Mouse (Mus musculus) forebrain, embryonic 10.5 days (tissue): ENCODE results near the gene Slc25a5. TPM values are rescaled to one million over a fixed set of nuclear protein-coding genes. Genes with fewer than 3 reads are reported as not detected.

Experiments used
- DNase-seq: peaks from one replicate; pipeline ENCODE4 v3.0.0-alpha.2; 2017; ENCODE audit warnings: low spot score; ENCODE audit errors: extremely low spot score
- H3K27ac ChIP-seq: fragments of 300-500 bp; sonication (generic); 2 replicates; pipeline ENCODE4 v1.5.1; 2016; ENCODE audit warnings: mild to moderate bottlenecking
- H3K27me3 ChIP-seq: fragments of 300-500 bp; sonication (generic); 2 replicates; pipeline ENCODE4 v1.6.1; 2016; ENCODE audit warnings: mild to moderate bottlenecking; ENCODE audit not compliant: poor library complexity, severe bottlenecking
- H3K36me3 ChIP-seq: fragments of 300-500 bp; sonication (generic); replicated peaks from 2 replicates; pipeline ENCODE4 v1.6.1; 2016; ENCODE audit warnings: mild to moderate bottlenecking, moderate library complexity
- H3K4me1 ChIP-seq: fragments of 300-500 bp; sonication (generic); 2 replicates; pipeline ENCODE4 v1.6.1; 2016
- H3K4me3 ChIP-seq: fragments of 300-500 bp; sonication (generic); 2 replicates; pipeline ENCODE4 v1.5.1; 2016; ENCODE audit warnings: mild to moderate bottlenecking, moderate library complexity
- H3K9me3 ChIP-seq: fragments of 300-500 bp; sonication (generic); 2 replicates; pipeline ENCODE4 v1.6.1; 2016; ENCODE audit warnings: mild to moderate bottlenecking, moderate library complexity
- WGBS: fragments of 180-500 bp; shearing (Covaris S2); methylation state at CpG from one replicate; pipeline ENCODE4 v1.1.7; 2016; 5-methylcytosine and 5-hydroxymethylcytosine counted together
- polyA plus RNA-seq: library from polyadenylated mRNA; unstranded; fragments of >200 nt; fragmentation: Nextera tagmentation; extraction: Ambion mirVana; gene quantifications from 2 replicates; pipeline ENCODE4 v1.2.1, GENCODE M21; 2016

The Slc25a5 gene
- polyA plus RNA-seq, 1 experiment from 2014 or later: 867 TPM

DNA sequence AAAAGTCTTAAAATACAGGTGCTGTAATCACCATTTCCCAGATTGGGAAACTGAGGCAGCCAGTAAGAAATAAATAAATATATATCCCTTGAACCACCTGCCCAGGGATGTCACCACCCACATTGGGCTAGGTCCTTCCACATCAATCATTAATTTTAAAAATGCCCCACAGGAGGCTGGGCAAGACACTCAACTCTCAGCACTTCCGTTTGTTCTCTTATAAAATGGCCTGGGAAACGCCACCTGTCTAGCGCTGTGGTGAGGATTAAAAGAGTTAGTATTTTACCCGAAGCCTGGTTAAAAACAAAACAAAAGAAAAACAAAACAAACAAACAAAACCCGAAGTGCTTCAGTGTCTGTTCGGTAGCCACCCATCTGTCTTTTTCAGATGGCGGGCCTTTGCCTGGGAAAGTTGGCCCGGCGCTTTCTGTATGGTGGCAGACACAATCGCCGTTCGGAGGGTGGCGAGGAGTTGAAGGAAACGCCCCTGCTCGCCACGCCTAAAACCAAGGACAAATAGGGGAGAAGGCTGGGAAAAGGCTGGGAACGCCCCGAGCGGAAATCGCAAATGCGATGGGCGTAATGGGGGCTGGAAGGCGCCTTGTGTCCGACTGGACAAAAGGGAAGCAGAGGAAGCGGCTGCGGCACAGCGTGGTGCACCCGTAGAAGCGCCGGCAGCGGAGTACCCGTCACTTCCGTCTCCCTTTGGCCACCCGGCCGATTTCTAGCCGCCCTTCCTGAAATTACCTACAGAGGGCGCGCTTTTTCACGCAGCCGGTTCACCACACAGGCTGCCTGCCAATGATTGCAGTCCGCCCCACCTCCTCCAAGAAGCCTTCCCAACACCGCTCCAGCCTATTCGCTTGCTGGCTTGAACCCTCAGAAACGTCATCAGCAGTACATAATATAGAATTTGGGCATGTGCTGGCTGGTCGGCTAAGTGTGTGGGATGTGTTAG, 12.2 kb downstream of the Slc25a5 start:
- WGBS: 19% methylated on average over 45 of the region's 45 CpGs
- Histone ChIP-seq H3K9me3 (no peaks in the 10 kb centered on the region), H3K4me1 (peaks cover 16% of the 10 kb centered on the region), H3K27ac (peak overlapping the region; percentile 86), H3K4me3 (peak overlapping the region; percentile 43), H3K27me3 (no peaks in the 10 kb centered on the region), H3K36me3 (no peaks in the 10 kb centered on the region)
- peak; percentile 85 for DNase-seq

DNA sequence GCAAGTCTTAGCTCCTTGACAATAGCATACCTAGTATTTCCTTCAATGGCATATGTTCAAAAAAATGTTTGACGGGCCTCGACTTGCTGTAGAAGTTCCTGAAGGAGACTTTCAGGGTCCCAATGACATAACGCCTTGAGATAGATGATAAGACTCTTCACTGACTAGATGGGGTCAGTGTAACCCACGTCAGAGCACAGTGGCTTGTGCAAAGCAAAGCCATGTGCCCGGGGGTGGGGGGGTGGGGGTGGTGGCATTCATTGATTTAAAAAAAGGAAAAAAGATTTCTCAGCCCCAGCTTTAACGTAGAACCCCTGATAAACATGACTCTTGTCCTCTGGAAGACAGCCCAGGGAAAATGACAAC, 12.8 kb downstream of the Slc25a5 start:
- 80% methylated on average over 6 of the region's 6 CpGs for WGBS
- Histone ChIP-seq H3K36me3 (no peaks in the 10 kb centered on the region), H3K27ac (peak overlapping the region; percentile 86), H3K4me3 (peak overlapping the region; percentile 43), H3K27me3 (no peaks in the 10 kb centered on the region), H3K9me3 (no peaks in the 10 kb centered on the region), H3K4me1 (peaks cover 11% of the 10 kb centered on the region)
- no peak for DNase-seq

DNA sequence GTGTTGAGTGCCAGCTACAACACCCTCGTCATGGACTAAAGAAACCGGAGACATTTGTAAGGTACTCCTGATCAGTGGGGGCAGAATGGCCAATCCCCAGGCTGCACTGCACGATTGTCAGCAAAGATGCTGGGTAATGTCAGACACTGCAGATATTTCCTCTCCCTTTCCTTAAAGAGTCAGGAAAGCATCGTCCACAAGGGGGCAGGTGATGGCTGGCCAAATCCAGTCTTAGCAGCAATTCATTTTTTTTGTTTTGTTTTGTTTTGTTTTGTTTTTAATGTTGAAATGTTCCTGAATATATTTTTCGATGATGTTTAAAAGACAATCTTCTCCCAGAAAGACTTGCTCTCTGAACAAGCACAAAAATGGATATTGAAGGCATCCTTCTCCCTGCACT, 15.9 kb downstream of the Slc25a5 start:
- DNase-seq: no peak
- Histone ChIP-seq H3K36me3 (no peaks in the 10 kb centered on the region), H3K4me1 (peaks cover 17% of the 10 kb centered on the region), H3K9me3 (no peaks in the 10 kb centered on the region), H3K27me3 (no peaks in the 10 kb centered on the region), H3K27ac (no peak overlapping the region), H3K4me3 (no peak overlapping the region)
- 60% methylated on average over 5 of the region's 5 CpGs for WGBS

DNA sequence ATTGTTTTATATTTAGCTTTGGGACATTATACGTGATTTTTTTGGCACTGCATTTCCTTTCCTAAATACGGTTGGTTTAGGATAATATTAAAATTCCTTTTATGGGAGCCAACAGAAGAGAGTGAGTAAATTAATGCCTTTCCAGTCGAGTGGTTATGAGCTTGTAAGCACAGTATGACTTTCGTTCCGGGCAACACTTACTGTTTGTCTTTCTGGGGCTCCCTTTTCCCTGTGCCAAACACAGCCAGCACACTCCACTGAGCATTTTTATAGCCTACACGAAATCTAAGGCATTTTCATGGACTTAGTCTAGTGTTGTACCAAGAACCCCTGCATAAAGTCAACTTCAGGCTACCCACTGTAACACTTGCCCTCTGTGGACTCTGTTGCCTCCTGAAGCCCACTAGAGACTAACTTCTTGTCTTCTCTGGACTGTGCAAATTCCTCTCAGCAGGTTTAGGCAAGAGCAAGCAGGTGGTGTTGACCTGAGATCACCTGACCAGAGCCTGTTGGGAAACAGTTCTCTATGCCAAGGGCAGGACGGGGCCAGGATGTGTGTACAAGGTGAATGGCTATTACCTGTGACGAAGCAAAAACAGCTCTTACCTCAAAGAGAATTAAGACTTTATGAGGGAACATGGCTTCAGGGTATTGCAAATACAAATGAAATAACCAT, 18.8 kb downstream of the Slc25a5 start:
- H3K27me3 ChIP-seq: no peaks in the 10 kb centered on the region
- WGBS: 89% methylated on average over 8 of the region's 8 CpGs

DNA sequence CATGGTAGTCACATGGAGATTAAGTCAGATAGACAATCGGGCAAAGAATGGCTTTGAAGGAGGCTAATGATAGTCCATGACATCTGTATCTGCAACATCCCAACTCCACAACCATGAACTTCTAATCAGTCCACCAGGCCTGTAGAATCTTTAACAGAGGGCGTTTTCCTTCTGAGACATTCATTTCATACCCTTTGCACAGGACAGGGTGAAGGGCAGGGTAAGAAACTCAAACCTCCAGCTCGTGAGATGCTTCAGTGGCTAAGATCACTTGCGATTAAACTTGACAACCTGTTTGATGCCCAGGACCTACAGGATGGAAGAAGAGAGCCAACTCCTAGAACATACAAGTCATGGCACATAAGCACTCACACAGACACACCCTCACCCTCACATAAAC, 19.6 kb downstream of the Slc25a5 start:
- Histone ChIP-seq H3K27me3 (no peaks in the 10 kb centered on the region), H3K9me3 (no peaks in the 10 kb centered on the region), H3K4me1 (peaks cover 26% of the 10 kb centered on the region), H3K4me3 (no peak overlapping the region), H3K27ac (no peak overlapping the region), H3K36me3 (no peaks in the 10 kb centered on the region)
- WGBS: 82% methylated on average over 4 of the region's 4 CpGs
- no peak for DNase-seq

More for the DNA sequence above, 18.8 kb downstream of the Slc25a5 start:
- Histone ChIP-seq H3K27ac (no peak overlapping the region), H3K36me3 (no peaks in the 10 kb centered on the region), H3K4me1 (peaks cover 19% of the 10 kb centered on the region), H3K9me3 (no peaks in the 10 kb centered on the region), H3K4me3 (no peak overlapping the region)
- no peak for DNase-seq

DNA sequence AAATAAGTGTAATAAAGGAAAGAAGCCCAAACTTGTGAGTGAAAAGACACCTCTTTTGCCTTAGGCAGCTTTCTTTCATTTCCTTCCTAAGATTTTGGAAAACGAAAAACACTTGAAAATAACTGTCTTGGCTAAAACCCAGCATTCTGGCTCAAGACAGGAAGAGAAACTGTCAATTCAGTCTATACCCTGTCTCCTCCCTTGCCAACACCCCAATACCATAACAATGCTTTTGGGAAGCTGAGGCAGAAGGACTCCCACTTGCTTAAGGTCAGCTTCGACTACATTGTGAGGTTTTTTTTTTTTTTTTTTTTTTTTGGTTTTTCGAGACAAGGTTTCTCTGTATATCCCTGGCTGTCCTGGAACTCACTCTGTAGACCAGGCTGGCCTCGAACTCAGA, 20.0 kb downstream of the Slc25a5 start:
- Histone ChIP-seq H3K27me3 (no peaks in the 10 kb centered on the region), H3K4me1 (peaks cover 26% of the 10 kb centered on the region), H3K27ac (no peak overlapping the region), H3K4me3 (no peak overlapping the region), H3K36me3 (no peaks in the 10 kb centered on the region), H3K9me3 (no peaks in the 10 kb centered on the region)
- 87% methylated on average over 4 of the region's 4 CpGs for WGBS
- no peak for DNase-seq

DNA sequence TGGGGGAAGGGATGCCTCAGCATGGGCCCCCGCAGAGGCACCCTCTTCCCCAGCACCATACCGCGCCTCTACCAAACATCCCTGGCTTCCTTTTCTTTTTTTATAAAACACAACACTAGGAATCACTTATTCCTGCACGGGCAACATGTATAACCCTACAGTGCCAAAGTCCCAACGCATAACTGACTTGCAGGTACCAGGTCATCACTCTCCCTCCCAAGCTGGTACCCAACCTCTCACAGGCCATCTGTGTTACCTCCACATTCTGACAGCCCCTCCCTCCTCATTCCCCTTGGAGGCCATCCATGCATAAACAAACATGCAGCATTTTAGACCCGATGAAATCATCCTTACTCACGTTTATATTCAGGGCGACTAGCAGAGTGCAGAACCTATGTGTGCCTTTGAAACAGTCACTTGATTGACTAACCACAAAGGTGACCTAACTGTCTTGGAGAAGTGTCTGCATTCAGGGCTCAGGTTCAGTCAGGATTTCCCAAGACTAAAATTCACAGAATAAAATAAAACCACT, 21.0 kb downstream of the Slc25a5 start:
- Histone ChIP-seq H3K4me3 (peak overlapping the region; percentile 37), H3K4me1 (peaks cover 26% of the 10 kb centered on the region), H3K27me3 (no peaks in the 10 kb centered on the region), H3K27ac (peak overlapping the region; percentile 81), H3K36me3 (no peaks in the 10 kb centered on the region), H3K9me3 (no peaks in the 10 kb centered on the region)
- DNase-seq: no peak
- 29% methylated on average over 8 of the region's 8 CpGs for WGBS

DNA sequence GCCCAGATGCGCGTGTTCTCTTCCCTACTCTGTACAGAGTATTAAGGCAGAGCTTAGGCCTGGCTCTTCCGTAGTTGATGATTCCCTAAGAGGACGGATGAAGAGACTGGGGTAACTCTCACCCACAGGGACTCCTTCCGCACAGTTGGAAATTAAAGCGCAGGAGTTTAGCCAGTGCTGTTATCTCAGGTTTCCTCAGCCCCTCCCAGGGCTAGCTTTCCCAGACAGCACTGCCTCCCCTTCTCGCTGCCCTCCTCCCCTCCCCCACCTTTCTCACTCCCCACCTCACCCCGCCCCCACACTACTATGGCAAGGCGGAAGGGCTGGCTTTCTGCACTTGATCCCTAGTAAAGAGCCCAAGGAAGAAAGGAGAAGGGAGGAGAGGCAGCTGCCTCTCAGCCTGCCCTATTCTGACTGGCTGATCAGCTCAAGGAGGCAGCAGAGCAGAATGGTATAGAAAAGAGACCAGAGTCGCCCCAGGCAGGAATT, 21.5 kb downstream of the Slc25a5 start:
- peak; percentile 76 for DNase-seq
- Histone ChIP-seq H3K27me3 (no peaks in the 10 kb centered on the region), H3K4me1 (peaks cover 26% of the 10 kb centered on the region), H3K36me3 (no peaks in the 10 kb centered on the region), H3K4me3 (peak overlapping the region; percentile 37), H3K9me3 (no peaks in the 10 kb centered on the region), H3K27ac (peak overlapping the region; percentile 81)
- 13% methylated on average over 10 of the region's 10 CpGs for WGBS

DNA sequence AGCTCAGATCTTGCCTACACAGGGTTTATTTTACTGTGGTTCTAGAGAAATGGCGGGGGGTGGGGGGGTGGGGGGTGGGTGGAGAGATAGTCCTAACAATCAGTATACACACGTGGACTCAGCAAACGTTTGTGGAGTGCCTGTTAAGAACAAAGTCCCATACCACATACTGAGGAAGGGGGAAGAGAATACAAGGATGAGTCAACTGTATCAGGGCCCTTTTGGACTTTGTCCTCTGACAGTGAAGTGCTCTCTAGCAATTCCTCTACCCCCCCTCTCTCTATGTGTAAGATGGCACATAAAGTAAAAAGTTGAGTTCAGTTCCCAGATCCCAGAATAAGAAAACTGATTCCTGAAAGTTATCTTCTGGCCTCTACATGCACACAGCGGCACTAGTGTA, 24.1 kb downstream of the Slc25a5 start:
- H3K36me3 ChIP-seq: no peaks in the 10 kb centered on the region
- H3K4me1 ChIP-seq: peaks cover 26% of the 10 kb centered on the region
- H3K9me3 ChIP-seq: no peaks in the 10 kb centered on the region
- no peak overlapping the region for H3K4me3 ChIP-seq
- WGBS: 88% methylated on average over 4 of the region's 4 CpGs
- no peaks in the 10 kb centered on the region for H3K27me3 ChIP-seq
- DNase-seq: no peak
- H3K27ac ChIP-seq: no peak overlapping the region

DNA sequence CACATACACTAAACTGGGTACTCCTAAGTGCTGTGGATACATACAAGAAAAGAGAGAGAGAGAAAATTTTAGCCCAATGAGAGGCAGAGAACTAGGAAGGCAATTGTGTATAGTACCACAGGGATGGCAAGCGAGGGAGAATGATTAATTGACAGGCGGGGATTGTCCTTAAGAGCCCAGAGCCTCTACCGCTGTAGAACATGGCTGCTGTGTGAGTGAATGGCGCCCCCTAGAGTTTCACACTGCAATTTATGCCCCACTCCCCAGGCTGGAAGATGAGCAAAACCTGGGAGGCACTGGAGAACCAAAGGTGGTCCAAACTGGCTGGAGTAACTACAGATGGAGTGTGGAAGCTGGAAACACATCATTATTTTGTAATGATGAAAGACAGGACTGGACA, 24.8 kb downstream of the Slc25a5 start:
- peak; percentile 47 for DNase-seq

DNA sequence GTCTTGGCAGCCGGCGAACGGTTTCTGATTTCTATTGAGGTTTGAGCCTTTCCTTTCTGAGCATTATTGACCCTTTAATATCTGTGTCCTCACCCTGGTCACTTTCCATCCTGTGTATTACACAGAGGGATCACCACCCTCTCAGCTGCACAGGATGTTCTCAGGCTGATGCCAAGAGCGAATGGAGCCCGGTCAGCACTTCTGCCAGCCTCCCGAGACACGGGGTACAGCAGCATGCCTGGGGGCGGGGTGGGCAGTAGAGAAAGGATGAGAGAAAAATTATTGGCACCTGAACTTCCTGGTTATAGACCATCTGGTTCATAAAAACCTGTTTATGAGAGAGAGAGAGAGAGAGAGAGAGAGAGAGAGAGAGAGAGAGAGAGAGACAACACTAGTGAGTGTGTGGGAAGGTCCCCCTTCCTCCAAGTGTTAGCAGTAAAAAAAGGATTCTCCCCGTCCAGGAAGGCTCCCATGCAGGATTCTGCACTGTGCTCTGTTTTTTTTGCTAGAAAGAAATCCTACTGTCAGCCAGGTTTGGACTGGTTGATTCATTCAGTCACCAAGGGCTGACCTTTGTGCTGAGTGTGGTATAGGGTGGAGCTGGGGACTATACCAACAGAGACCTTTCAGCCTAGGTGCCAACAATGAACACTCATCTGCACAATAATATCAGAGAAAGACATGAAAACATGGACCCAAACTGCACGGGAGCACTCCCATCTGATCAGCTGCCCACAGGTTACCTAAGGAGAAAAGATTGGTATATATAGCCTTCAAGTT, 28.7 kb downstream of the Slc25a5 start:
- Histone ChIP-seq H3K27ac (no peak overlapping the region), H3K9me3 (no peaks in the 10 kb centered on the region), H3K27me3 (no peaks in the 10 kb centered on the region), H3K36me3 (no peaks in the 10 kb centered on the region), H3K4me1 (peaks cover 8% of the 10 kb centered on the region), H3K4me3 (no peak overlapping the region)
- WGBS: 91% methylated on average over 10 of the region's 10 CpGs
- DNase-seq: no peak

More for the DNA sequence above, 24.8 kb downstream of the Slc25a5 start:
- peaks cover 22% of the 10 kb centered on the region for H3K4me1 ChIP-seq
- H3K9me3 ChIP-seq: no peaks in the 10 kb centered on the region
- no peaks in the 10 kb centered on the region for H3K27me3 ChIP-seq
- H3K36me3 ChIP-seq: no peaks in the 10 kb centered on the region
- H3K4me3 ChIP-seq: no peak overlapping the region
- no peak overlapping the region for H3K27ac ChIP-seq
- WGBS: 15% methylated on average over 4 of the region's 4 CpGs

DNA sequence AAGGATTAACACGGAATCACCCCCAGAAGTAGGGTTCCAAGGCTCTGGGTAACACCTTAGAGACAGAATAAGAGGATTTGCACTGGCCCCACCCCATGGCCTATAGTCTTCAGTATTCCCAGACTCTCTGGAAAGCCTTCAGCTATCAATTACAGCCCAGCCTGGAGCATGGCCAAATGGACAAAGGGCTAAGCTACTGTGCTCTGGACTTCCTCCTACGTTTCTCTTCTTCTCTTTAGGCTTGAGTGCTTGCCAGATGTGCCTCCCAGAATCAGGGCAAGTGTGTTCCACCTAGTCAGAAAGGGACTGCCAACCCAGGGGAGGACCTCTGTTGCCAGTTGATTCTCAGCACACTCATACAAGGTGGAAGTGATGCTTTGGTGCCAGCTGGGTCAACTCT, 29.6 kb downstream of the Slc25a5 start:
- Histone ChIP-seq H3K4me3 (no peak overlapping the region), H3K4me1 (no peaks in the 10 kb centered on the region; the same call in 1 of the 2 replicates), H3K9me3 (no peaks in the 10 kb centered on the region), H3K36me3 (no peaks in the 10 kb centered on the region), H3K27ac (no peak overlapping the region), H3K27me3 (no peaks in the 10 kb centered on the region)
- WGBS: 75% methylated on average over 2 of the region's 2 CpGs
- DNase-seq: no peak
